Mouse (Mus musculus): ENCODE results near the gene Slc16a12. TPM values are rescaled to one million over a fixed set of nuclear protein-coding genes. Genes with fewer than 3 reads are reported as not detected.
"Not testable (repeated sequence)": the region's sequence is repeated elsewhere in the genome, so short reads cannot be mapped to it uniquely, and the experiment has no call there.

Gene Slc16a12
- polyA plus RNA-seq, 1 experiment from 2014 or later = 0.74 TPM

- H3K4me1 ChIP-seq (replicated peaks; ENCODE audit: control insufficient read depth, insufficient read depth) = no peaks in the 10 kb centered on the region
- 43% methylated on average over 4 of the region's 5 CpGs for WGBS
- H3K36me3 ChIP-seq (ENCODE audit: control insufficient read depth, insufficient read depth, low read length) = no peaks in the 10 kb centered on the region
- no peak overlapping the region for H3K9ac ChIP-seq (ENCODE audit: low read length)
- DNase-seq (ENCODE audit: low spot score) (no peak), ATAC-seq (ENCODE audit: low FRiP score, low TSS enrichment) (peak; percentile 57)
- no peaks in the 10 kb centered on the region for H3K9me3 ChIP-seq (ENCODE audit: control insufficient read depth, low read length)
- peak overlapping the region; percentile 53 for H3K4me2 ChIP-seq (replicated peaks; ENCODE audit: low read depth)
- no peak for TF ChIP-seq EP300 (optimal IDR thresholded peaks at IDR 0.05)
- no peak for TF ChIP-seq CTCF (IDR thresholded peaks at IDR 0.05; ENCODE audit: low read depth)
- no peak overlapping the region for H3K27ac ChIP-seq (replicated peaks)
- no peak overlapping the region for H3K4me3 ChIP-seq (ENCODE audit: low read depth, low read length)
- no peaks in the 10 kb centered on the region for H3K27me3 ChIP-seq (ENCODE audit: control insufficient read depth, insufficient read depth, low read length)
These were observed 84.3 kb downstream of the Slc16a12 start for GRCm38 (mm10) chr19:34662740-34663139.

- TF ChIP-seq CTCF (IDR thresholded peaks at IDR 0.05; ENCODE audit: low read depth) (peak; percentile 86), EP300 (optimal IDR thresholded peaks at IDR 0.05) (no peak)
- Histone ChIP-seq H3K9me3 (ENCODE audit: control insufficient read depth, low read length) (no peaks in the 10 kb centered on the region), H3K4me3 (ENCODE audit: low read depth, low read length) (peak overlapping the region; percentile 35), H3K4me2 (replicated peaks; ENCODE audit: low read depth) (peak overlapping the region; percentile 53), H3K36me3 (ENCODE audit: control insufficient read depth, insufficient read depth, low read length) (no peaks in the 10 kb centered on the region), H3K9ac (ENCODE audit: low read length) (no peak overlapping the region; the same call in 1 of the 2 replicates), H3K27ac (replicated peaks) (no peak overlapping the region), H3K4me1 (replicated peaks; ENCODE audit: control insufficient read depth, insufficient read depth) (no peaks in the 10 kb centered on the region), H3K27me3 (ENCODE audit: control insufficient read depth, insufficient read depth, low read length) (no peaks in the 10 kb centered on the region)
- ATAC-seq (ENCODE audit: low FRiP score, low TSS enrichment) = peak; percentile 94
- 5% methylated on average over 13 of the region's 13 CpGs for WGBS
- peak; percentile 77 for DNase-seq (ENCODE audit: low spot score)
These were observed 85.0 kb downstream of the Slc16a12 start for GRCm38 (mm10) chr19:34662067-34662507.

GRCm38 (mm10) chr19:34656511-34657298 is 90.4 kb downstream of the Slc16a12 start:
- Histone ChIP-seq H3K36me3 (ENCODE audit: control insufficient read depth, insufficient read depth, low read length) (no peaks in the 10 kb centered on the region), H3K27ac (replicated peaks) (no peak overlapping the region), H3K9me3 (ENCODE audit: control insufficient read depth, low read length) (no peaks in the 10 kb centered on the region), H3K4me3 (ENCODE audit: low read depth, low read length) (no peak overlapping the region), H3K4me2 (replicated peaks; ENCODE audit: low read depth) (no peak overlapping the region), H3K27me3 (ENCODE audit: control insufficient read depth, insufficient read depth, low read length) (no peaks in the 10 kb centered on the region), H3K4me1 (replicated peaks; ENCODE audit: control insufficient read depth, insufficient read depth) (no peaks in the 10 kb centered on the region), H3K9ac (ENCODE audit: low read length) (no peak overlapping the region)
- TF ChIP-seq CTCF (IDR thresholded peaks at IDR 0.05; ENCODE audit: low read depth) (no peak), EP300 (optimal IDR thresholded peaks at IDR 0.05) (no peak)
- ATAC-seq (ENCODE audit: low FRiP score, low TSS enrichment) (no peak), DNase-seq (ENCODE audit: low spot score) (no peak)
- 28% methylated on average over 2 of the region's 2 CpGs for WGBS

- Histone ChIP-seq H3K4me1 (replicated peaks; ENCODE audit: control insufficient read depth, insufficient read depth) (no peaks in the 10 kb centered on the region), H3K27ac (replicated peaks) (no peak overlapping the region), H3K4me2 (replicated peaks; ENCODE audit: low read depth) (no peak overlapping the region), H3K27me3 (ENCODE audit: control insufficient read depth, insufficient read depth, low read length) (no peaks in the 10 kb centered on the region), H3K9ac (ENCODE audit: low read length) (no peak overlapping the region), H3K36me3 (ENCODE audit: control insufficient read depth, insufficient read depth, low read length) (no peaks in the 10 kb centered on the region), H3K4me3 (ENCODE audit: low read depth, low read length) (no peak overlapping the region), H3K9me3 (ENCODE audit: control insufficient read depth, low read length) (no peaks in the 10 kb centered on the region)
- 65% methylated on average over 10 of the region's 10 CpGs for WGBS
- DNase-seq (ENCODE audit: low spot score) (no peak), ATAC-seq (ENCODE audit: low FRiP score, low TSS enrichment) (no peak)
- TF ChIP-seq EP300 (optimal IDR thresholded peaks at IDR 0.05) (no peak), CTCF (IDR thresholded peaks at IDR 0.05; ENCODE audit: low read depth) (no peak)
These were observed 91.8 kb downstream of the Slc16a12 start for GRCm38 (mm10) chr19:34655227-34655805.

- Histone ChIP-seq H3K4me3 (ENCODE audit: low read depth, low read length) (no peak overlapping the region), H3K27ac (replicated peaks) (no peak overlapping the region), H3K4me2 (replicated peaks; ENCODE audit: low read depth) (no peak overlapping the region), H3K4me1 (replicated peaks; ENCODE audit: control insufficient read depth, insufficient read depth) (no peaks in the 10 kb centered on the region), H3K9ac (ENCODE audit: low read length) (no peak overlapping the region), H3K9me3 (ENCODE audit: control insufficient read depth, low read length) (no peaks in the 10 kb centered on the region), H3K36me3 (ENCODE audit: control insufficient read depth, insufficient read depth, low read length) (no peaks in the 10 kb centered on the region), H3K27me3 (ENCODE audit: control insufficient read depth, insufficient read depth, low read length) (no peaks in the 10 kb centered on the region)
- ATAC-seq (ENCODE audit: low FRiP score, low TSS enrichment) (no peak), DNase-seq (ENCODE audit: low spot score) (no peak)
- WGBS = 77% methylated on average over 6 of the region's 6 CpGs
- TF ChIP-seq EP300 (optimal IDR thresholded peaks at IDR 0.05) = no peak
- no peak for TF ChIP-seq CTCF (IDR thresholded peaks at IDR 0.05; ENCODE audit: low read depth)
These were observed 96.1 kb downstream of the Slc16a12 start for GRCm38 (mm10) chr19:34650997-34651396.

- TF ChIP-seq EP300 (optimal IDR thresholded peaks at IDR 0.05) = no peak
- TF ChIP-seq CTCF (IDR thresholded peaks at IDR 0.05; ENCODE audit: low read depth) = no peak
- Histone ChIP-seq H3K4me3 (ENCODE audit: low read depth, low read length) (no peak overlapping the region), H3K4me1 (replicated peaks; ENCODE audit: control insufficient read depth, insufficient read depth) (no peaks in the 10 kb centered on the region), H3K36me3 (ENCODE audit: control insufficient read depth, insufficient read depth, low read length) (no peaks in the 10 kb centered on the region), H3K9me3 (ENCODE audit: control insufficient read depth, low read length) (no peaks in the 10 kb centered on the region), H3K27ac (replicated peaks) (no peak overlapping the region), H3K27me3 (ENCODE audit: control insufficient read depth, insufficient read depth, low read length) (no peaks in the 10 kb centered on the region), H3K9ac (ENCODE audit: low read length) (no peak overlapping the region), H3K4me2 (replicated peaks; ENCODE audit: low read depth) (no peak overlapping the region)
- ATAC-seq (ENCODE audit: low FRiP score, low TSS enrichment) = no peak
- 83% methylated on average over 3 of the region's 3 CpGs for WGBS
- DNase-seq (ENCODE audit: low spot score) = no peak
These were observed 96.8 kb downstream of the Slc16a12 start for GRCm38 (mm10) chr19:34650276-34650675.

GRCm38 (mm10) chr19:34647630-34648029 is 99.5 kb downstream of the Slc16a12 start:
- H3K27ac ChIP-seq (replicated peaks); H3K4me1 ChIP-seq (replicated peaks; ENCODE audit: control insufficient read depth, insufficient read depth); ATAC-seq (ENCODE audit: low FRiP score, low TSS enrichment); H3K4me2 ChIP-seq (replicated peaks; ENCODE audit: low read depth); H3K36me3 ChIP-seq (ENCODE audit: control insufficient read depth, insufficient read depth, low read length); H3K9me3 ChIP-seq (ENCODE audit: control insufficient read depth, low read length); H3K9ac ChIP-seq (ENCODE audit: low read length); H3K4me3 ChIP-seq (ENCODE audit: low read depth, low read length); H3K27me3 ChIP-seq (ENCODE audit: control insufficient read depth, insufficient read depth, low read length); DNase-seq (ENCODE audit: low spot score): not testable (repeated sequence)
- 81% methylated on average over 7 of the region's 8 CpGs for WGBS

Measured in stomach, postnatal 0 days (tissue).